Mouse (Mus musculus) NIH3T3 (cell line): ENCODE results near the gene Radil.

ENCODE experiments used
- DNase-seq: peaks from one replicate; pipeline ENCODE4 v3.0.0-alpha.2; 2012; ENCODE audit warnings: low read depth

The Radil gene

DNA sequence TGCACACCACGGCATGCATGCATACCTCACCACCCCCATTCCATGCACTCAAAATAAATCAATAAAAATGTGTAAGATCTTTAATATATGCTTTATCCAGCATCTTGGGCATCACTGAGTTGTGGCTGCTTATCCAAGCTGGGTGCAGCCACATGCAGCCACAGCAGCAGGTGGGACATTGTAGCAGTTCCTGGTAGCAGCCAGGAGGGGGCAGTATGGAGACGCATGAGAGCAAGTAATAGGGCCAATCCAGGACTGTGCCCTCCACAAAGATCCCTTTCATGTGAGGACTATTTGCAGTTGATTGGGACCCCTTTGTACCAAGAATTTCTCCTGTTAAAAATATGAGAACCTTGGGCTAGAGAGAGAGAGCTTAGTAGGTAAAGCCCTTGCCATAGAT, 68.4 kb downstream of the Radil start:
- DNase-seq: peak; percentile 50

DNA sequence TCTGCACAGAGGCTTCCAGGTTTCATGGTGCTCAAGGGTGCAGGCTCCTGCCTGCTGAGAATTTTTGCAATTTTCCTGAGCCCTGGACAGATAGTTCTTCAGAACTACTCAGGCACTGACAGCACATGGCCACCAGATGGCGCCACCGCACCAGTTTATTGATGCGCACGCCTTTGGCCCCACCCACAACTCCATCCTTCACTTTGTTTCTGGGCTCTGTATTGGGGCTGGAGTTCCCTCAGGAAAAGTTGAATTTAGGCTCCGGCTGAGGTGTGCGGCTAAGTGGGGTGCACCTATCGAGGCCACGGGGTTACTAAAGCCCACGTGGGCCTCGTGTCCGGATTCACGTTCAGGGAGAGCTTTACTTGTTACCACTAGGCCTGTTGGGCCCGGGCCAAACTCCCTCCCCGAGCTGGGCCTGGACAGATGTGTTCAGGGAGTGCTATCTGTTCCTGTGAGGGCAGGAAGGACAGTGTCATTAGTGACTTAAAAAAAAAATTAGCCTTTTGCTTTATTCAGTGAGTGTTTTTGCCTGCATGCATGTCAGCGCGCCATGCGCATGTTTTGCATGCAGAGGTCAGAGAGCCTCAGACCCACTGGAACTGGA, 72.0 kb downstream of the Radil start:
- peak; percentile 94 for DNase-seq

DNA sequence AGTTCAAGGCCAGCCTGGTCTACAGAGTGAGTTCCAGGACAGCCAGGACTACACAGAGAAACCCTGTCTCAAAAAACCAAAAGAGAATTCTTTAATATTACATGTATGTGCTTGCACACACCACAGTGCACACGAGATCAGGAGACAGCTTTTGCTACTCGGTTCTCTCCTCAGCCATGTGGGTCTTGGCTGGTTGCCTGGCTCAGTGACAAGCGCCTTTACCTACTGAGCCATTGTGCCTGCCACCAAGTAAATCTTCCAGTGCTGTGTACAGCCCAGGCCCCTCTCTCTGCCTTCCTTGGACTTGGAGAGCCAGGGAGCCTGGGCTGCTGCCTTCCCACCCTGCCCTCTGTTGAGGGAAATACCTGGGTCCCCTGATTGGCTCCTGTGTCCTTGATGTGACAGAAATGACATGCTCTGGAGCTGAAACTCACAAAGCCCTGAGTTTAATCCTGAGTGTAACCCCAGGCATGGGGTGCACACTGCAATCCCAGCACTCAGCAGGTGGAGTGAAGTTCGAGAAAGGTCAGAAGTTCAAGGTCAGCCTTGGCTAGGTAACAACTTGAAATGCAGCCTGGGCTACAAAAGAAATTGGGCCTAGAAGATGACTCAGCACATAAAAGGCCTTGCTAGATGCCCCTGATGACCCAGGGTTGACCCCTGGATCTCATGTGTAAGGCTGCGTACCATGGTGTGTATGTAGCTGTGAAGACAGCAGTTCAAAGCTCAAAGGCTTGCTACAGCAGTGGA, 72.9 kb downstream of the Radil start:
- DNase-seq: no peak

DNA sequence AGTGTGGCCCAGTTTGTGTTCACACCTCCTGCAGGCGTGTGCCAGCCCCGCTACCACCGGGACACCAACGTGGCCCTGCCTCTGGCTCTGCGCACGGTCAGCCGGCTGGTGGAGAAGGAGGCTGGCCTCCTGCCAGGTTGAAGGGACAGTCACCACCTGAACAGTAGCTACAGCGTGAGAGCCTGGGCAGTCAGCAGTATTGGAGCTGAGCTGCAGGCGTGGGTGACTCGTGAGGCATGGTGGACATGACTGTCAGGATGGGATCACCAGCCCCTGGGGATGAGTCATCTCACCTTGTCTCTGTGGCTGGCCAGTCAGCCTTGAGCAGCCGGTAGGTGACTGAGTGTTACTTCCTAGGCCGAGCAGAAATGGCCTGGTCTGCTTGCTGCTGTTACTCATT, 73.6 kb downstream of the Radil start:
- DNase-seq: peak; percentile 21

DNA sequence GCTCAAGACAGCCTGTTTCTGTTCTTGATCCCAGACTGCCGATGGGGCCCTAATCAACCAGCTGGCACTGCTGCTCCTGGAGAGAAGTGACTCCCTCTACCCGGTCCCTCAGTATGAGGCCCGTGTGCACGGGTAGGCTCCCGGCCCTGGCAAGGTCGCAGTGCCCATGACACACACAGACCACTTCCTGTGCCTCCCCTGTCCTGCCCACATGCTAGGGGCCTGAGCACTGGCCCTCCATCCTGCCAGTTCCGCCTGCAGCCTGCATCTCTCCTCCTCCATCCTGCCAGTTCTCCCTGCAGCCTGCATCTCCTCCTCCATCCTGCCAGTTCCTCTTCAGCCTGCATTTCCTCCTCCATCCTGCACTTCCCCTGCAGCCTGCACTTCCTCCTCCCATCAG, 75.2 kb downstream of the Radil start:
- DNase-seq: no peak

DNA sequence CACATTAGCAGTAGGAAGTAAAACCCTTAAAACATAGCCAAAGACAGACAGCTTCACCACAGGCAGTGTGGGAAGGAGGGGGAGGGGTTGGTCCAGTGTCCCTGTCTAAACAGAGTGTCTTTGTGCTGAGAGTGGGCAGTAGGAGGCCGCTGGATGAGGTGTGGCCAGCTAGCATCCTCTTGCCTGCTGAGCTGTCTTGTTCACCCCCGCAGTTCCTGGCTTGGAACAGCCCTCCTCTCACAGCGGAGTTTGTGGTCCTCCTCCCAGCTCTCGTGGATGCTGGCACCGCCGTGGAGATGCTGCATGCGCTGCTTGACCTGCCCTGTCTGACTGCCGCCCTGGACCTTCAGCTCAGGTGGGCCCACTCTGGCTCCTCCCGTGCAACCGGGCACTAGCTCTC, 77.2 kb downstream of the Radil start:
- no peak for DNase-seq

DNA sequence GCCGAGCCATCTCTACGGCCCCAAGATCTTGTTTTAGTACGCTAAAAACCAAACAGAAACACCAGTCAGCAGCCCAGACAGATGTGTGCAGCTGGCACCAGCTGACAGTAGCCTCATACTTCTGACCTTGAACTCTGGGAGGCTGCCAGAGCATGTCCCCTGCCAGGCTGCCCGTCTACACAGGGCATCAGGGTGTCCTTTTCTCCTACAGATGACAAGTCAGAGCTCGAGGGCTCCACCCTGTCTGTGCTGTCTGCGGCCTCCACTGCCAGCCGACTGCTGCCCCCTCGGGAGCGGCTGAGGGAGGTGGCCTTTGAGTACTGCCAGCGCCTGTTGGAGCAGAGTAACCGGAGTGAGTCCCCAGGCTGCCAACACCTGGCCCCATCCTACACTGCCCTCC, 81.1 kb downstream of the Radil start:
- DNase-seq: no peak

DNA sequence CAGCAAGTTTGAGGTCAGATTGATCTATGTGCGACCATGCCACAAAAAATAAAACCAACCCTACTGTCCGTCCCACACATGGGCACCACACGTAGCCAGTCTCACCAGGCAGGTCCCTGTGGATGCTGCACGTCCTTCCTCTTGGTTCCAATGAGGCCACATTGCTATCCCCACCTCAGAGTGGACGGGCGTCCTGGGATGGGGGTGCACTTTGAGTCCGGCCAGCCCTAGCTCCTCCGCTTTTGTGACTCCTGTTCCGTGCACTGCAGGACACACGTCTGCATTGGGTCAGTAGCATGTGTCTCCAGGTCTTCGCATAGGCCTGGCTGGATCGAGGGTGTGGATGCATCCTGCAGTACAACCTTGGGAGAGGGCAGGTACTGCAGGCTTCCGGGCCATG, 82.5 kb downstream of the Radil start:
- no peak for DNase-seq

DNA sequence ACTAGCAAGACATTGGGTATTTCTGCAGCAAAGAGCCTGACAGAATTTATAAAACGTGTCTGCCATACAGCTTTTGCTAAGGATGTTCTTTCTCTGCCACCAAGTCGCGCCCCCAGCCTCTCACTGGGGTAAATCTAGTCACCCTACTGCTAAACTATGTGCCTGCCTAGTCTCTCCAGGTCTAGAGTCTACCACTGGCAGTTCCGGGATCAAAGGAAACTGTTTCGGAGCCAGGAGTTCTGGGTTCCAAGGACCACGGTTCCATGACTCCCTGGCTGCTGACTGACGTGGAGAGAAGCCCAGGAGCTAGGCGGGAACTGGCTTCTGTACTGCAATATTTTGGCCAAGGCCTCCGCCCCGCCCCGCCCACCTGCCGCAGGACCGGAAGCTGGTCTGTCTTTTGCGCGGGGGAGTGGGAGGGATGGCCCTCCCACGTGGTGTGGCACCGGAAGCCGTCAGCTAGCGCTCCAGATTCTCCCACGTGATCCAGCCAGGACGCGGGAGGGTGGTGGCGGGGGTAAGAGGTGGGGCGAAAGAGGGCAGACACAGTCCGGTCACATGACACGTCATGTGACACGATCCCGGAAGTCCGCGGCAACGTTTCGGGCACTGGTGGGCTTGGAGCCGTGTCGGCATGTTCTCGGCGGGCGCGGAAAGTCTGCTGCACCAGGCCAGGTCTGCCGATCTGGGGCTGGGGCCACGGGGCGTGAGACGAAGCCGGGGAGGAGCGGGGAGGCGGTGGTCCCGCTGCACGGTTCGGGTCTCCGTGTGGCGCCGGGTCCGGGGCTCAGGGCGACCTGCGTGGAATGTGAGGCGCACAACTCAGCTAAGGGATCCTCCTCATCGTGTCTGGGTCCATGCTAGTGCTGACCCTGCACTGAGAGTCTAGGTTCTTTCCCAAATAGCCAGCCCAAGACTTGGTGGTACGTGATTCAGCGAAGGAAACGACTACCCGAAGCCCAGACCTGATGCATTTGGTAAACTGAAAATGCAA, 87.1 kb downstream of the Radil start, which contains the start of gene Ap5z1:
Gene Ap5z1 (plus strand): TSS at position 484 of the 994 bp plus-strand sequence.
- peak; percentile 98 for DNase-seq

DNA sequence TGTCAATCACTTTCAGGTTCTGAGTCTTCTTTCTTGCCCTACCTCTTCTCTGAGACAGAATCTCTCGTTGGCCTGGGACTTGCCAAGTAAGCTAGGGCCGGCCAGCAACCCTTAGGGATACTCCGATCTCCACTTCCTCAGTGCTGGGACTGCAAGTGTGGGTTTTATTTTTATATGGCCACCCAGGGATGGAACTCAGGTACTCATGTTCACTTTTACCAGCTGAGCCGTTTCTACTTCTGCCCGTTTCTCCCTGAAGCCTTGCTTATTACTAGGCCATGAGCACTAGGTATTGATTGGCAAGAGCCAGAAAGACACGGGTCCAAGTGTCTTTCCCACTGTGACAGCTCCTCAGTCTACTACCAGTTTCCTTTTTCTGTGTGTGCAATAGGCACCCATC, 87.9 kb downstream of the Radil start:
- DNase-seq: no peak

DNA sequence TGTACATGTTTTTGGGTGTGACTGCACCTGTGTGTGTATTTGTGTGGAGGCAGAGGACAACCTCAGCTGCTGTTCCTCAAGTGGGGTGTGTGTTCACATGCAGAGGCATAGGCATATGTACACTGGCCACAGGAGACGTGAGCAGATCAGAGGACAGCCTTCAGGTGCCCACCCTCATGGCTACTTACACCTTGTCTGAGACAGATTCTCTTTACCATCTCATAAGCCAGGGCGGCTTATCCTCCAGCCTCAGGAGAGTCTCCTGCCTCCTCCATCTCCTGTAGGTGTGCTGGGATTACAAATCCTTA, 88.3 kb downstream of the Radil start:
- DNase-seq: no peak

DNA sequence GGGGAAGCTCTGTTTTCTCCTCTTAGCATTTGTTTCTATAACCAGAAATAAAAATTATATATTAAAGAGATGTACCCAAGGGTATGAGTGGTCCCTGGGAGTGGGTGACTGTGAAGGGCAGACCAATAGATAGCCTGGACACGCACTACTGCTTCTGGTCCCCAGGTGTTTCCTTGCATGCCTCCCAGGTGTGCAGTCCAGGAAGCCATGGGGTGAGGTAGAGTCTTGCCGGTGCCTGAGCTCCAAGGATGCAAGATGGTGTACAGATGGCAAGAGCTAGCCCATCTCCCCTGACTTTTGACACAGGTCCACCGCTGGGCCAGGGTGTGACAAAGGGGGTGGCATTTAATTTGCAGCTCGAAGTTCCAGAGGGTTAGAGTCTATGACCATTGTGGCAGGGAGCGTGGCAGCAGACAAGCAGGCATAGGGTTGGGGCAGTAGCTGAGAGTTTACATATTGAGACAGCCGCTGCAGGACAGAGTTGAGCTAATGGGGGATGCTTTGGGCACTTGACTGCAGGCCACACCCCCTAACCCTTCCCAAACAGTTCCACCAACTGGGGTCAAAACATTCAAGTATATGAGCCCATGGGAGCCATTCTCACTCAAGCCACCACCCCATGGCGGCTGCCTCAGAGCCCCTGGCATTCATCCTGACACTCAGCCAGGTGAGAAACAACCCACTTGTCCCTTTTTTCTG, 88.8 kb downstream of the Radil start:
- no peak for DNase-seq

DNA sequence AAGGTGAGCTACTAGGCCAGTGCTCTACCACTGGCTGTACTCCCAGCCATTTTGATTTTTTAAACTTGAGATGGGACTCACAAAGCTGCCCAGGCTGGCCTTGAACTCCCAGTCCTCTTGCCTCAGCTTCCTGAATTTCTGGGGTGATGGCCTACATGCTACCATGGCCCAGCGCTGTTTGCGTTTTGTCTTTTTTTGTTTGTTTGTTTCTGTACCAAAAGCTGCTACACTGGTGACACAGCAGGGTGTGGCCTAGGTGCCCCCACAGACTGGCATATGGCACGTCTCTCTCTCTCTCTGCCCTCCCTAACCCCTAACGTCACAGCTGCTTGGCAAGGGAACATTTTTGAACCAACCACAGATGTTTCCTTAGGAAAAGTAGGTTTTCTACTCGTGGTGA, 91.1 kb downstream of the Radil start:
- DNase-seq: no peak

DNA sequence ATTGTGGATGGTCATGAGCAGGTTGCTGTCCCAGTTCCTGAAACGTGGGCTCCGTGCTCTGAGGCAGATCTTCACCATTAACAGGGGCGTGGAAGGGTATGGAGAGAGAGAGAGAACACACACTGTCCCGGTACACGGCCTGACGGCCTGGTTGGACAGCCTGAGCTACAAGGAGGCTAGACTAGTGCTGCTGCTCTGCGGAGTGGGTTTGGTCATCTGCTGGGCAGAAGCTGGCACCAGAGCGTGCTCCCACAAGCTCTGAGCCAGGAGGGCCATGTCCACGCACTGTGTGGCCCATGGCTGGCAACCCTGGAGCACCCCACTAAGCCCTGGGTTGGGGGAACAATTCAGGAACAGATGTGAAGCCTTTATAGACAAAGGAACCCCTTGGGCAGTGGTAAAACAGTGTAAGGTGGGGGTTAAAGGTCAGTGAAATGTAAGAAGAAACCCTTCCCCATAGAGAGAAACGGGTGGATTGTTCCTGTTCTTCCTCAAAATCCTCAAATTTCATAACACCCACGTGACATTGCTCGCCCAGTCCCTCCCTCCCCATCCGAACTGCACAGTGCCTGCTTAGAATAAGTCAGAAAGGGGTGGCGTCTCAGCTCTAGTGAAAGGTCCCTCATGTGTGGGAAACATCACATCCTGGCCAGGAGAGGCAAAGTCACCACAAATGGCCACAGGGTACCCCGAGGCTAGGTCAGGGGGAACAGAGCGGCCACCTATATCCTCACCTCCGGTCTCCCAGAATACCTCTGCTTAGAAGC, 91.9 kb downstream of the Radil start:
- DNase-seq: no peak

DNA sequence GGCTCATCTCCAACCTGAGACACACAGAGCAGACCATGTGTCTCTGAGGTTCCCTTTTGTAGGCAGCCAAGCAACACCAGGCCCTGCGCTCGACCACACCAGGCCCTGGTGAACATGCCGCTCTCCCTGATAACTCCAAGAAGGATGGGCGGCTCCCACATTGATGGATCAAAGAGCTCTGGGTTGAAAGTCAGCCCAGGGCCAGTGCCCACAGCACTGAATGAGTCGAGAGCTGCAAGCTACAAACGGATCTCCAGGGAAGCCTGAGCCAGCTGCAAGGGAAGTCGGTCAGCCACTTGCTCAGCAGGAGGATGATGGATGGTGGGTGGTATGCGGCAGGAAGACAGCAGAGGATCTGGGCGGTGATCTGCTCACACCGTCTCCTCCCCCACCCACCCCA, 93.6 kb downstream of the Radil start:
- no peak for DNase-seq

DNA sequence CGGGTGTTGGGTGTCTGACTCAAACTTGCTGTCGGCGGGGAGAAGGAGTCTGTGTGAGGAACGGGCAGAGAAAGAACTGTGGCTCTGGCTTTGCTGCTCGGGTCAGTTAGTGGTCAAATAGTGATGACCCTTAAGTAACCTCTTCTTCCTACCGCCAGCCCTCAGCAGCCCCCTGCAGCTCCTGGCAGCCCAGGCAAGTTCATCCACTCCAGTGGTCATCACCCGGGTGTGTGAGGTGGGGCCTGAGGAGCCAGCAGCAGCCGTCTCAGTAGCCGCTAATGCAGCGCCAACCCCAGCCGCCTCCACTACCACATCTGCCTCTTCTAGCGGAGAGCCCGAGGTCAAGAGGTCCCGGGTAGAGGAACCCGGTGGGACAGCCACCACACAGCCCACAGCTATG, 94.6 kb downstream of the Radil start:
- no peak for DNase-seq

DNA sequence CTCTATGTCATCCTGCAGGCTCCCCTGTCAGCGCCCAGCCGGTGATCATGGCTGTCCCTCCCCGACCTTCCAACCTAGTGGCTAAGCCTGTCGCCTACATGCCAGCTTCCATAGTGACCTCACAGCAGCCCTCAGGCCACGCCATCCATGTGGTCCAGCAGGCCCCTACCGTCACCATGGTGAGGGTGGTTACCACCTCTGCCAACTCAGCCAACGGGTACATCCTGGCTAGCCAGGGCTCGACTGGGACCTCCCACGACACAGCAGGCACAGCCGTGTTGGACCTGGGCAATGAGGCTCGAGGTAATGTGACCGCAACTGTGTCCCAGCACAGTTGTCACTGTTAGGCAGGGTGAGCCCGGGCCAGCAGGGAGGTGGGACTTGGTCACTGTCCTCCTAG, 97.2 kb downstream of the Radil start:
- no peak for DNase-seq

DNA sequence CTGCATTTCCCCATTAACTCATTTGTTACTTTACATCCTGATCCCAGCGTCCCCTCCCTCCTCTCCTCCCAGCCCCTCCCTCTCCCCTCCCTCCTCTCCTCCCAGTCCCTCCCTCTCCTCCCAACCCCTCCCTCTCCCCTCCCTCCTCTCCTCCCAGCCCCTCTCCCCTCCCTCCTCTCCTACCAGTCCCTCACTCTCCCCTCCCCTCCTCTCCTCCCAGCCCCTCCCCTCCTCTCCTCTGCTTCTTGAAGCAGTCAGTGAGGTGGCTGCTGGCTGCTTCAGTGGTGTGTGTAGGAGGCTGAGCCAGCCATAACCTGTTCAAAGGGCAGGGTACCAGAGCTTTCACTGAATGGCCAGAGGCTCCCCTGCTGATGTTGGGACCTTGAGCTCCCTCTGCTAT, 99.1 kb downstream of the Radil start:
- DNase-seq: peak; percentile 60

DNA sequence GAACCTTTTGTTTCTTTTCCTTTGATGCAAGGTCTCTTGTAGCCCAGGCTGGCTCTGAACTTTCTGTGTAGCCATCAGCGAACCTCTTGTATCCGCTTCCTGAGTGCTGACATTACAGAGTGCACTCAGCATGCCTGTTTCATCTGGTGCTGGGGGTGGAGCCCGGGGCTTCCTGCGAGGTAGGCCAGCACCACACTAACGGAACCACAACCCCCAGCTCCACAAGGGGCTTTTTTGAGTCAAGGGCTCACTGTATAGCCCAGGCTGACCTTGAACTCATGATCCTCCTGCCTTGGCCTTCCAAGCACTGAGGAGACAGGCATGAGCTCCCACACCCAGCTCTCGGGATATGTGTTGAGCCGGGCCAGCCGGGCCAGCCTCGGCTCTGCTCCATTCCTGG, 100.1 kb downstream of the Radil start:
- no peak for DNase-seq

DNA sequence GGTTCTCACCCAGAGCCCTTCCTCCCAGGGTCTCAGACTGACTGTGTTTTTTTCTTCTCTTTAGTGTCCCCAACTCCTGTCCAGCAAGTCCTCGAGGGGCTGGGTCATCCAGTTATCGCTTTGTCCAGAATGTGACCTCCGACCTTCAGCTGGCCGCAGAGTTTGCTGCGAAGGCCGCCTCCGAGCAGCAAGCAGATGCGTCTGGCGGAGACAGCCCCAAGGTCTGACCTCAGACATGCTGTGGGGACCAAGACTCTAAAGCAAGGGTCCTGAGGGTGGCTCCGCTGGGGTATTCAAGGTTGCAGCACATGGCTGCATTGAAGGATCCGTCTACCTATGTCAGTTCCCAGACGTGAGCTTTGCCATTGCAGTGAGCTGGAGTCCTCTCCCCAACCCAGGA, 102.3 kb downstream of the Radil start:
- DNase-seq: no peak

DNA sequence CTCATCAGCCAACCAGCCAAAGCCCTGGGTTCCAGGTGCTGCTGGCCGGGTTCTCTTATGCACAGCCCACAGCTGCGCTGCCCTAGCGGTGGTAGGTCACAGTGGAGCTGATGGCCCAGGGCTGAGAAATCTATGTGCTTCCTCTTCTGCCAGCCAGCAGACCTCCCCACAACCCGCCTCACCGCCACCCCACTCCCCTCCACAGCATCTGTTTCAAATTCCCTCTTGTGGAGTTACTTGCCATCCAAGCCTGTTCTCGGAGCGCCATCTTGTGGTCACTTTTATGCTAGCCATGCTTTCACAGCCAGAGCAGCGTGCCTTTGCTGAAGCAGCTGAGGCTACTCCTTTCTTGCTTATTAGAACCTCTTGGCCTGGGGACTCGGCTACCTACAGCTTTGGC, 102.8 kb downstream of the Radil start:
- DNase-seq: peak; percentile 97

DNA sequence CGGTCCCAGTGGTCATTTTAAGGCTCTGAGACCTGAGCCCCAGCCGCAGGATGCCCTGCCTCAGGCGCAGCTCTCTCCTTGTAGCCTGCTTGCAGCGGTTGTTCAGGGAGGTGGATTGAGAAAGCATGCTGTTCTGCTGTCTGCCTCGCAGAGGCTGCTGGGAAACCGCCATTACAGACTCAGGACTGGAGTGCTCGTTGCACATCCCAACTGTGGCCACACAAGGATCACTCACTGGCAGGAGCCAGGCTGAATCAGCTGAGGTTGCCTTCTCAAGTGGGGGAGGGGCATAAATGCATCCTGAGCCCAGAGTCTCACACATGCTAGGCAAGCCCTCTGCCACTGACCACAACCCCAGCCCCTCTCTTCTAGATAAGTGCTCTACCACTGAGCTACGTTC, 105.2 kb downstream of the Radil start:
- peak; percentile 75 for DNase-seq
